Mouse (Mus musculus) neural tube, embryonic 13.5 days (tissue): Measurements from ENCODE around the gene Poln. TPM values are rescaled to one million over a fixed set of nuclear protein-coding genes. Genes with fewer than 3 reads are reported as not detected.

Experiments used
- ATAC-seq: fragments of 200-750 bp; cut with Nextera tagmentation; 2 replicates; pipeline ENCODE4 v1.8.0; 2017; ENCODE audit warnings: low read depth, mild to moderate bottlenecking, moderate TSS enrichment, moderate library complexity
- H3K27ac ChIP-seq: fragments of 300-500 bp; sonication (generic); replicated peaks from 2 replicates; pipeline ENCODE4 v1.5.1; 2015; ENCODE audit warnings: moderate library complexity, mild to moderate bottlenecking, inconsistent platforms
- H3K27me3 ChIP-seq: fragments of 300-500 bp; sonication (generic); 2 replicates; pipeline ENCODE4 v1.6.1; 2015; ENCODE audit warnings: mild to moderate bottlenecking, inconsistent platforms
- H3K36me3 ChIP-seq: fragments of 300-500 bp; sonication (generic); 2 replicates; pipeline ENCODE4 v1.6.1; 2015; ENCODE audit warnings: mild to moderate bottlenecking, inconsistent platforms
- H3K4me1 ChIP-seq: fragments of 300-500 bp; sonication (generic); replicated peaks from 2 replicates; pipeline ENCODE4 v1.6.1; 2015; ENCODE audit warnings: inconsistent platforms
- H3K4me2 ChIP-seq: fragments of 300-500 bp; sonication (generic); 2 replicates; pipeline ENCODE4 v1.6.1; 2015; ENCODE audit warnings: inconsistent platforms, mild to moderate bottlenecking, moderate library complexity
- H3K4me3 ChIP-seq: fragments of 300-500 bp; sonication (generic); 2 replicates; pipeline ENCODE4 v1.5.1; 2015; ENCODE audit warnings: mild to moderate bottlenecking, inconsistent platforms
- H3K9ac ChIP-seq: fragments of 300-500 bp; sonication (generic); 2 replicates; pipeline ENCODE4 v1.6.1; 2015; ENCODE audit warnings: moderate library complexity, mild to moderate bottlenecking, inconsistent platforms
- H3K9me3 ChIP-seq: fragments of 300-500 bp; sonication (generic); 2 replicates; pipeline ENCODE4 v1.6.1; 2016; ENCODE audit warnings: inconsistent platforms
- WGBS: fragments of 180-500 bp; shearing (Covaris S2); methylation state at CpG from one replicate; pipeline ENCODE4 v1.1.7; 2015; 5-methylcytosine and 5-hydroxymethylcytosine counted together
- polyA plus RNA-seq: library from polyadenylated mRNA; unstranded; fragments of >200 nt; fragmentation: Nextera tagmentation; extraction: Ambion mirVana; gene quantifications from 2 replicates; pipeline ENCODE4 v1.2.1, GENCODE M21; 2015

Poln gene
- polyA plus RNA-seq, 1 experiment from 2014 or later: 0.29 TPM

DNA sequence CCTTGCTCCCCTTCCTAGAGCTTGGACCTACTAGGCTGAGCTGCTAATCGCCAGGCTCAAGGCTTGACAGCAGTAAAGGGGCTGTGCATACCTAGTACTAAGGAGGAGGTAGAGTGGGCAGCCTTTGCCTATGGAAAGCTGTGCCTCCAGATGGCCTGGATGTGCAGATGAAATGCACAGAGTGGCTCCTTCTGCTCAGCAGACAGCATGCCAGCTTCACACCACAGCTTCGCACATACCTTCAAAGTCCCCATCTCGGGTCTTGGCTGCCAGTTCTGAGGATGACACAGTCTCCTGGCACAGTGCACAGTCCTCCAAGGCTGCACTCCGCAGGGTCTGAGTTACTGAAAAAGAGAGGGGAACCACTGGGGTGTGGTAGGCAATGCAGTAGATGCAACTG lies 28.0 kb upstream of the Poln start:
- Histone ChIP-seq H3K4me1 (no peaks in the 10 kb centered on the region), H3K4me3 (no peak overlapping the region), H3K27me3 (no peaks in the 10 kb centered on the region), H3K27ac (no peak overlapping the region), H3K9me3 (no peaks in the 10 kb centered on the region), H3K9ac (no peak overlapping the region), H3K36me3 (no peaks in the 10 kb centered on the region), H3K4me2 (no peak overlapping the region)
- 82% methylated on average over 4 of the region's 4 CpGs for whole genome bisulfite sequencing
- no peak for ATAC-seq

GRCm38 (mm10) chr5:34196423-34196822 lies 27.2 kb upstream of the Poln start:
- Histone ChIP-seq H3K4me2 (no peak overlapping the region), H3K9me3 (no peaks in the 10 kb centered on the region), H3K27ac (no peak overlapping the region), H3K4me1 (no peaks in the 10 kb centered on the region), H3K27me3 (no peaks in the 10 kb centered on the region), H3K9ac (no peak overlapping the region), H3K36me3 (no peaks in the 10 kb centered on the region), H3K4me3 (no peak overlapping the region)
- 76% methylated on average over 7 of the region's 7 CpGs for WGBS
- no peak for ATAC-seq

GRCm38 (mm10) chr5:34195786-34196185 lies 26.5 kb upstream of the Poln start:
- WGBS: 94% methylated on average over 12 of the region's 12 CpGs
- Histone ChIP-seq H3K4me1 (no peaks in the 10 kb centered on the region), H3K27ac (no peak overlapping the region), H3K4me3 (no peak overlapping the region), H3K9me3 (no peaks in the 10 kb centered on the region), H3K4me2 (no peak overlapping the region), H3K36me3 (no peaks in the 10 kb centered on the region), H3K9ac (no peak overlapping the region), H3K27me3 (no peaks in the 10 kb centered on the region)
- ATAC-seq: no peak

- H3K4me3 ChIP-seq: no peak overlapping the region
- no peak for ATAC-seq
- no peak overlapping the region for H3K9ac ChIP-seq
- H3K36me3 ChIP-seq: no peaks in the 10 kb centered on the region
- no peaks in the 10 kb centered on the region for H3K4me1 ChIP-seq
- WGBS: 81% methylated on average over 6 of the region's 6 CpGs
- H3K27ac ChIP-seq: no peak overlapping the region
- no peaks in the 10 kb centered on the region for H3K9me3 ChIP-seq
- no peak overlapping the region for H3K4me2 ChIP-seq
- H3K27me3 ChIP-seq: no peaks in the 10 kb centered on the region
Measured at GRCm38 (mm10) chr5:34194975-34195662, 25.9 kb upstream of the Poln start.

GRCm38 (mm10) chr5:34194426-34194825 lies 25.2 kb upstream of the Poln start:
- 72% methylated on average over 1 of the region's 1 CpGs for whole genome bisulfite sequencing
- Histone ChIP-seq H3K27ac (no peak overlapping the region), H3K27me3 (no peaks in the 10 kb centered on the region), H3K4me3 (no peak overlapping the region), H3K4me2 (no peak overlapping the region), H3K9ac (no peak overlapping the region), H3K4me1 (no peaks in the 10 kb centered on the region), H3K36me3 (no peaks in the 10 kb centered on the region), H3K9me3 (no peaks in the 10 kb centered on the region)
- ATAC-seq: no peak

- no peaks in the 10 kb centered on the region for H3K36me3 ChIP-seq
- H3K27me3 ChIP-seq: no peaks in the 10 kb centered on the region
- H3K9me3 ChIP-seq: no peaks in the 10 kb centered on the region
- ATAC-seq: no peak
- H3K9ac ChIP-seq: no peak overlapping the region
- H3K4me1 ChIP-seq: peaks cover 12% of the 10 kb centered on the region
- 86% methylated on average over 4 of the region's 4 CpGs for WGBS
- no peak overlapping the region for H3K4me3 ChIP-seq
- no peak overlapping the region for H3K27ac ChIP-seq
- H3K4me2 ChIP-seq: no peak overlapping the region
Measured at GRCm38 (mm10) chr5:34191843-34192242, 22.6 kb upstream of the Poln start.

DNA sequence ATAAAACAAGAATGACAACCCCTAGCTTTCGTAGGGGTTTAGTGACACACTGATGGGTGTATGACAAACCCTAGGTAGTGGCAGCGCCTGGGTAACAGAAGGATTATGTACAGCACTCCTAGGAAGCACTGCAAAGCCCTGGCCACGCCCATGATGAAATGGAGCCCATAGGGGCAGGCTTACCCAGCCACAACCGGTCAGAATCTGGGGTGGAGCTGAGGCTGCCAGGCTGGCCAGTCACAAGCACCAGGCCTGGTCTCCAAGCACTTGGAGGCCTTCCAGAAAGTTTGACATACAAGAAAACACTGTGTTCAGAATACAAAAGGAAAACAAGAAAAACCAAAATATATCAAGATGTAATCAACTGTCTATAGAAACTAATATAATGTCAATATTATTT lies 21.8 kb upstream of the Poln start:
- no peaks in the 10 kb centered on the region for H3K36me3 ChIP-seq
- no peak for ATAC-seq
- H3K9me3 ChIP-seq: no peaks in the 10 kb centered on the region
- H3K27me3 ChIP-seq: no peaks in the 10 kb centered on the region
- no peak overlapping the region for H3K4me3 ChIP-seq
- peaks cover 19% of the 10 kb centered on the region for H3K4me1 ChIP-seq
- no peak overlapping the region for H3K27ac ChIP-seq
- 57% methylated on average over 4 of the region's 4 CpGs for WGBS
- no peak overlapping the region for H3K4me2 ChIP-seq
- H3K9ac ChIP-seq: no peak overlapping the region

- H3K36me3 ChIP-seq: no peaks in the 10 kb centered on the region
- H3K4me3 ChIP-seq: no peak overlapping the region
- peaks cover 34% of the 10 kb centered on the region for H3K4me1 ChIP-seq
- H3K27me3 ChIP-seq: no peaks in the 10 kb centered on the region
- 48% methylated on average over 1 of the region's 1 CpGs for WGBS
- H3K9me3 ChIP-seq: no peaks in the 10 kb centered on the region
- H3K27ac ChIP-seq: no peak overlapping the region
- H3K9ac ChIP-seq: no peak overlapping the region
- no peak for ATAC-seq
- no peak overlapping the region for H3K4me2 ChIP-seq
Measured at GRCm38 (mm10) chr5:34189521-34189920, 20.3 kb upstream of the Poln start.

- Histone ChIP-seq H3K27me3 (no peaks in the 10 kb centered on the region), H3K4me3 (peak overlapping the region; percentile 87), H3K4me1 (peaks cover 41% of the 10 kb centered on the region), H3K36me3 (peaks cover 6% of the 10 kb centered on the region; the same call in 1 of the 2 replicates), H3K9me3 (no peaks in the 10 kb centered on the region), H3K9ac (peak overlapping the region; percentile 73), H3K4me2 (peak overlapping the region; percentile 69), H3K27ac (no peak overlapping the region)
- no peak for ATAC-seq
- 76% methylated on average over 2 of the region's 2 CpGs for WGBS
Measured at GRCm38 (mm10) chr5:34188856-34189255, 19.6 kb upstream of the Poln start.

DNA sequence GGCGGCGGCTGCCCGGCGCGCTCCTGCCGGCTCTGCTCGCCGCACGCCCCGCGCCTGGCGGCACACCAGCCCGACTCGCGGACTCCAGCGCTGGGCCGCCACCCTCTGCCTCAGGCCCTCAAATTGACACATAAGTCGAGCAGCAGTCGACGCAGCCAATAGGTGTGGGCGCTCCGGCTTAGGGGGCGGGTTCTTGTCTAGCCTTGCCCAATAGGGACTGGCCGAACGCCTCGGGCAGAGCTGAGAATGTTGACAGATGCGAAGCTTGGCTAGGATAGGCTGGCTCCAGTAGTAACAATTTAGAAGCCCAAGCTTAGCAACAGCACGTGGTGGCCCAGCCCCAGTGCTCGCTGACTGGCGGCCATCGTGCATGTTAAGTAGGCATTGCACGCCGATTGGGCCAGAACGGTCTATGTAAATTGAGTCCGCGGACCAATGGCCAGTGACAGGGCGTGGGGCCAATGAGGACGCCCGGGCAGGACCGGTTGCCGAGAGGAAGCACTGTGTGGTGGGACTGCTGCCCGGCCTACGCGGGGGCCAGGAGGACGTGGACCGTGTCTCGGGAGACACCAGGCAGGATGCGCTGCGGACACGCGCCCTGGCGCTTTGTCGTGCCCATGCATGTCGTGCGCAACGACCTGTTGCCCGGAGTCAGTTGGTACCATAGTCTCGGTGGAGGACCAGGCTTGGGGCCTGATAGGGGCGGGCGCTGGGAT lies 18.5 kb upstream of the Poln start, which contains the start of gene Mxd4:
Gene Mxd4 (minus strand): TSS at position 120 of the 716 bp plus-strand sequence.
- no peaks in the 10 kb centered on the region for H3K9me3 ChIP-seq
- peaks cover 52% of the 10 kb centered on the region for H3K4me1 ChIP-seq
- peak within 1 kb of the TSS; percentile 91 for H3K27ac ChIP-seq
- H3K4me2 ChIP-seq: peak within 1 kb of the TSS; percentile 96
- peaks cover 16% of the 10 kb centered on the region for H3K36me3 ChIP-seq
- peak within 1 kb of the TSS; percentile 87 for H3K4me3 ChIP-seq
- H3K27me3 ChIP-seq: no peaks in the 10 kb centered on the region
- WGBS: under 1% methylated on average over 60 of the region's 60 CpGs
- peak; percentile 99 for ATAC-seq
- H3K9ac ChIP-seq: peak within 1 kb of the TSS; percentile 85

- H3K9me3 ChIP-seq: no peaks in the 10 kb centered on the region
- ATAC-seq: peak; percentile 33
- H3K4me1 ChIP-seq: peaks cover 59% of the 10 kb centered on the region
Measured at GRCm38 (mm10) chr5:34186961-34187391, 17.7 kb upstream of the Poln start.

GRCm38 (mm10) chr5:34186391-34186790 lies 17.1 kb upstream of the Poln start:
- H3K4me1 ChIP-seq: peaks cover 61% of the 10 kb centered on the region
- H3K4me3 ChIP-seq: peak overlapping the region; percentile 87
- no peak for ATAC-seq
- no peaks in the 10 kb centered on the region for H3K27me3 ChIP-seq
- peak overlapping the region; percentile 85 for H3K9ac ChIP-seq
- peak overlapping the region; percentile 91; the same call in 1 of the 2 replicates for H3K27ac ChIP-seq
- H3K36me3 ChIP-seq: peaks cover 30% of the 10 kb centered on the region
- 67% methylated on average over 2 of the region's 2 CpGs for WGBS
- peak overlapping the region; percentile 96 for H3K4me2 ChIP-seq
- no peaks in the 10 kb centered on the region for H3K9me3 ChIP-seq

More at GRCm38 (mm10) chr5:34186961-34187391, 17.7 kb upstream of the Poln start:
- under 1% methylated on average over 42 of the region's 46 CpGs for WGBS
- H3K4me2 ChIP-seq: peak overlapping the region; percentile 96
- H3K9ac ChIP-seq: peak overlapping the region; percentile 85
- no peaks in the 10 kb centered on the region for H3K27me3 ChIP-seq
- peak overlapping the region; percentile 87 for H3K4me3 ChIP-seq
- peak overlapping the region; percentile 91 for H3K27ac ChIP-seq
- peaks cover 24% of the 10 kb centered on the region for H3K36me3 ChIP-seq
